Mouse (Mus musculus) cerebellum, adult 8-10 months (tissue): ENCODE results near the gene Gm3264.
"Not testable (repeated sequence)": the region's sequence is repeated elsewhere in the genome, so short reads cannot be mapped to it uniquely, and the experiment has no call there.

Experiments
- DNase-seq: peaks from one replicate; pipeline ENCODE4 v3.0.0; 2022

Gm3264 gene

DNA sequence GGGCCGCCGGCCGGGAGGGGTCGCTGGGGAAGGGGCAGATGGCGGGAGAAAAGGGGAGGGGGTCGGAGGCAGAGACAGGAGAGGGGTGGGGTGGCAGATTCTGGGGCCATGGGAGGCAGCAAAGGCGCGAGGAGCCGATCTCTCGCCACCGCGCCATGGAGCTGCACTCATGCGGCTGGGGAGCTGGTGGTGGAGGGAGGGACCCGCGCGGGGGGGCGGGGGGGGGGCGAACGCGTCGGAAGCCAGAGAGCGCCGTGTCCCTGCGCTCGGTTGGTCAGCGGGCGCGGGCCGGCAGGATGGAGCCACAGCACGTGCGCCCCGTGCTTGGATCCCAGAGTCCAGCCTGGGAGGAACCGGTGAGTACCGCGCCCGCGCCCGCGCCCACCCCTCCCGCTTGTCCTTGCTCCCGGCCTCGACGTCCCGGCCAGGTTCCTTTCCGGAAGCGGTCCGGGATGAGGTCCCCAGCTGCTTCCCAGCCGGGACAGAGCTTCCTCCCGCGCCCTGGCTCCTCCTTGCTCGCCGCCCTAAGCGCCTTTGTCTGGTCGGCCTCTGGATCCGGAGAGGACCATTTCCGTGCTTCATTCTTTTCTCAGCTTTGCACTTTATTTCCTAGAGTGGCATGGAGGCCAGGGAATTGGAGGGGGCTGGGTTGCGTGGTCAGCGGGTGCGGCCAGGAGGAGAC lies at the start of gene Gm3264:
Gene Gm3264, plus strand, starts transcription at position 278 of the 682 bp plus-strand sequence.
- not testable (repeated sequence) for DNase-seq

DNA sequence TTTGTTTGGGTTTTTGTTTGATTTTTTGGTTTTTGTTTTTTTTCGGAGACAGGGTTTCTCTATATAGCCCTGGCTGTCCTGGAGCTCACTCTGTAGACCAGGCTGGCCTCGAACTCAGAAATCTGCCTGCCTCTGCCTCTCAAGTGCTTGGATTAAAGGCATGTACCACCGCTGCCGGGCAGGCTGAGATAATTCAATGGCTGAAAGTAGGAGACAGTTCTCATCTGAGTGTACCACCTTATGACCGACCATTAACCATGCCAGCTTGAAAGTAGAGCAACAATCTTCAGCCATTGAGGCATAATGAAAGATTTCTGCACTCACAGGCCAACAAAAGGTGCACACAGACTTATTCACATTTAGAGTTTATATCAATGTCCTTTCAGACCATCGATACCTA lies 49.0 kb upstream of the Gm3264 start:
- not testable (repeated sequence) for DNase-seq

DNA sequence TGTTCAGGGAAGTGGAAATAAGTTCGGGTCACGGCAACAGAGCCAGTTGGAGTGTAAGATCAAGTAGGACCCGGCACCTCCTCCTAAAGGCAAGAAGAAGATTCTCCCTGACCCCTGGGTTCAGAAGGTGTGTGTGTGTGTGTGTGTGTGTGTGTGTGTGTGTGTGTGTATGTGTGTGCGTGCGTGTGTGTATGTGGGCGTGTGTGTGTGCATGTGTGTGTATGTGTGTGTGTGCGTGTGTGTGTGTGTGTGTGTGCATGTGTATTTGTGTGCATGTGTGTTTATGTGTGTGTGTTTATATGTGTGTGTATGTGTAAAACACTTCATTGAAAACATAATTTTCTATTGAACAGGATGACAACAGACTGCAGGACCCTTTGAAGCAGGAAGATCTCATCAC lies 33.4 kb upstream of the Gm3264 start:
- DNase-seq: not testable (repeated sequence)

DNA sequence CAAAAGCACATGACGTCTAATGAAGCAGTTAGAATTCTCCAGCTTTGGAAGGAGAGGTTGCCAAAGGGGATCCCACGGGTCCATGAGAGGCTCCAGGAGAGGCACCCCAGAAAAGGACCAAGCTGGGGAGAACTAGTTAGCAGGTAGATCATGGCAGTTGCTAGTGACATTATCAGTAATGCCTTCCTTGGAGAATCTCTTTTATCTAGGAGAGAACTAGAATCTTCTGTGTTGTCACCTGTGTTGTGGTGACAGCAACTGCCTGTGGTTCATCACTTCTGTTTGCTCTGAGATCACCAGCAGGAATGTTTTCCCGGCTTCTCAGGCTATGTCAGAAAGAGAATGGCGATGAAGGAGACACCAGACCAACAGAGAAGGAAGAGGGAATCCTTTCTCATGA lies 17.6 kb upstream of the Gm3264 start, which contains the start of gene Gm3269:
Gene Gm3269, plus strand, starts transcription at position 301 of the 400 bp plus-strand sequence.
- not testable (repeated sequence) for DNase-seq

DNA sequence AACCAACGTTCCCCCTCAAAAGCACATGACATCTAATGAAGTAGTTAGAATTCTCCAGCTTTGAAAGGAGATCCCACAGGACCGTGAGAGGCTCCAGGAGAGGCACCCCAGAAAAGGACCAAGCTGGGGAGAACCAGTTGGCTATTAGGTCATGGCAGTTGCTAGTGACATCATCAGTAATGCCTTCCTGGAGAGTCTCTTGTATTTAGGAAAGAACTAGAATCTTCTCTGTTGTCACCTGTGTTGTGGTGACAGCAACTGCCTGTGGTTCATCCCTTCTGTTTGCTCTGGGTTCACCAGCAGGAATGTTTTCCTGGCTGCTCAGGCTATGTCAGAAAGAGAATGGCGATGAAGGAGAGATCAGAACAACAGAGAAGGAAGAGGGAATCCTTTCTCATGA lies 36.7 kb downstream of the Gm3264 start, which contains the start of gene Gm3278:
Gene Gm3278, plus strand, starts transcription at position 301 of the 400 bp plus-strand sequence.
- not testable (repeated sequence) for DNase-seq
